Mouse (Mus musculus): ENCODE results near the gene Fgfr2. TPM values are rescaled to one million over a fixed set of nuclear protein-coding genes. Genes with fewer than 3 reads are reported as not detected.

Gene Fgfr2
- polyA plus RNA-seq, 1 experiment from 2014 or later: 11.2 TPM

DNA sequence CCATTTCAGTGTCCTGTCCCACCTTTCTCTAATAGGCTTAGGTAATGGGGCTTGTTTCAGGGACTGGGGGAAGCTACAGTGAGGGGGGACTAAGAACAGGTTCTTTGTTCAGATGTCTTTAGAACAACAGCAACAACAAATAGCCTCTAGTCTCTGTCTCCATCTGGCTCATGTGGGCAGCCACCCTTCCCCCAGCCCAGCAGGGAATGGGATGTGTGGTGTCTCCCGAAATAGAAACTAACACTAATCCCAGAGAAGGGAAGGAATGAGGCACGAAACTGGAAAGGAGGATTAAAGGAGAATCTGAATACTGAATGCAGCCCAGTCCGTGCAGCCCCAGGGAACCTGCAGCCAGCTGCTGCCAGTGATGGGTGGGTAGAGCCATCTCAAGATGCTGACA is 2235.2 kb downstream of the Fgfr2 start:
- H3K4me1 ChIP-seq (ENCODE audit: insufficient read depth): 0 out of 2 replicates have a peak, but pooled peaks cover 5% of the 10 kb centered on the region
- peaks cover 6% of the 10 kb centered on the region for H3K36me3 ChIP-seq (replicated peaks; ENCODE audit: insufficient read depth, low read length)
- H3K4me2 ChIP-seq (ENCODE audit: low read depth, low read length): no peak overlapping the region
- no peak for TF ChIP-seq CTCF (IDR thresholded peaks at IDR 0.05; ENCODE audit: low read depth)
- TF ChIP-seq EP300 (IDR thresholded peaks at IDR 0.05; ENCODE audit: low read depth): no peak
- WGBS (ENCODE audit: insufficient replicate concordance): 61% methylated on average over 3 of the region's 3 CpGs
- no peak overlapping the region for H3K27ac ChIP-seq (ENCODE audit: low read depth)
- H3K9me3 ChIP-seq (ENCODE audit: low read length): no peaks in the 10 kb centered on the region
- no peak for ATAC-seq
- no peaks in the 10 kb centered on the region for H3K27me3 ChIP-seq (ENCODE audit: insufficient read depth, low read length)
- no peak for DNase-seq
- H3K9ac ChIP-seq (replicated peaks): no peak overlapping the region
- no peak overlapping the region for H3K4me3 ChIP-seq (ENCODE audit: low read depth, low read length)

DNA sequence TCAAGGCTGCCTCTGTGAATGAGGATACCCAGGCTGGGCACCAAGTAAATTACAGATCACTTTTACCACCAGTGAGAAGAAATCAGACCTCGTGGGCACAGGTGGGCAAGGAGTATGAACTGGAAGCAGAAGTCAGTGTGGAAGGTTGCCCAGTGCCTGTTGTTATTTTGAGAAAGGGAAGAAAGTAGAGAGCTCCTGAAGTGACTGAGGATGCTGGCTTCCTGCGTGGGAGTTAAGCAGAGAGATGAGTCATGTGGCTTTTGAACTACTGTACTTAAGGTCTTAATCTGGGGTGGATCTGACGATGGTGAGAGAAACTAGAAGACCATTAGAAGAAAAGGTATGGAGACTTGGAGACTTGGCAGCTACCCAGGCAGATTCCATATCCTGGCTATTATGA is 2236.9 kb downstream of the Fgfr2 start:
- H3K27ac ChIP-seq (ENCODE audit: low read depth): no peak overlapping the region
- 53% methylated on average over 3 of the region's 3 CpGs for WGBS (ENCODE audit: insufficient replicate concordance)
- no peak overlapping the region for H3K4me3 ChIP-seq (ENCODE audit: low read depth, low read length)
- no peaks in the 10 kb centered on the region for H3K9me3 ChIP-seq (ENCODE audit: low read length)
- H3K36me3 ChIP-seq (replicated peaks; ENCODE audit: insufficient read depth, low read length): peaks cover 6% of the 10 kb centered on the region
- no peak for TF ChIP-seq CTCF (IDR thresholded peaks at IDR 0.05; ENCODE audit: low read depth)
- H3K4me1 ChIP-seq (ENCODE audit: insufficient read depth): no peaks in the 10 kb centered on the region
- no peak for DNase-seq
- no peaks in the 10 kb centered on the region for H3K27me3 ChIP-seq (ENCODE audit: insufficient read depth, low read length)
- no peak overlapping the region for H3K9ac ChIP-seq (replicated peaks)
- no peak overlapping the region for H3K4me2 ChIP-seq (ENCODE audit: low read depth, low read length)
- ATAC-seq: no peak

DNA sequence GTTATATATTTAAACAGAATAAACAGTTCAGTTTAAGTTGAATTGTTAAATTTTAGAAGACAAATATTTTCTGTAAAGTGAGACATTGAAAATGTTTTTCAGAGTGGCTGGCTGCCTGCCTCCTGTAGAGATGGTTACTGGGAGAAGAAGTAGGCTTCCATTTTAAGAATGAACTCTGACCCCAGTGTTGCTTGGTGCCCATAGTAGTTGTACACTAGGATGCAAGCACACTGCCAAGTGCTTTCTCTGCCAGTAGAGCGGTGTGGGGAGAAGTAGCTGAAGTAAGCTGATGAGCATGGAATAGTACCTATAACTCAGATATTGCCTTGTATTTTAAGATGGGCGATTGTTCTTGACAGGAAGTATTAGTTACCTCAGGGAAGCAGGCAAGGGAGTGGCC is 2239.0 kb downstream of the Fgfr2 start:
- Histone ChIP-seq H3K36me3 (replicated peaks; ENCODE audit: insufficient read depth, low read length) (peaks cover 6% of the 10 kb centered on the region), H3K4me3 (ENCODE audit: low read depth, low read length) (no peak overlapping the region), H3K27ac (ENCODE audit: low read depth) (no peak overlapping the region), H3K4me2 (ENCODE audit: low read depth, low read length) (no peak overlapping the region), H3K4me1 (ENCODE audit: insufficient read depth) (no peaks in the 10 kb centered on the region), H3K9ac (replicated peaks) (no peak overlapping the region), H3K27me3 (ENCODE audit: insufficient read depth, low read length) (no peaks in the 10 kb centered on the region), H3K9me3 (ENCODE audit: low read length) (no peaks in the 10 kb centered on the region)
- TF ChIP-seq EP300 (IDR thresholded peaks at IDR 0.05; ENCODE audit: low read depth) (no peak), CTCF (IDR thresholded peaks at IDR 0.05; ENCODE audit: low read depth) (no peak)
- WGBS (ENCODE audit: insufficient replicate concordance): 73% methylated on average over 2 of the region's 2 CpGs
- ATAC-seq (no peak), DNase-seq (no peak)

DNA sequence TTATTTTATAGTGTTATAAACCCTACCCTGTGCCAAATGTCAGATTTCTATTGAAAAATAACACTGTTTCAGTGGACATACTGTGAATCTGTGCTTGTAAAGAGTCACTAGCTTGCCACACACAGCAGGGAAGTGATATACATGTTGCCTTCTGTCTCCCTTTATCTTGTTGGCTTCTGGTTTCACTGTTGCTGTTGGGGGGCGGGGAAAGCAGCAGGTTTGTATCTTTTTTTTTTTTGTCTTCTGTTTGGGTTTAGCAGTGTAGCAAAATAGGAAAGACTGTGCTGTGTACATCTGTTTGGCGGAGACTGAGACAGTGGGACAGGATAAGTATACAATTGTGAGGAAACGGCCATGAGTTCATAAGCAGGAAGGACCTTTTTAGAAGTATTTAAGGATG is 2255.9 kb downstream of the Fgfr2 start:
- 47% methylated on average over 3 of the region's 3 CpGs for WGBS (ENCODE audit: insufficient replicate concordance)
- no peak for ATAC-seq
- H3K9me3 ChIP-seq (ENCODE audit: low read length): no peaks in the 10 kb centered on the region
- no peak for TF ChIP-seq EP300 (IDR thresholded peaks at IDR 0.05; ENCODE audit: low read depth)
- TF ChIP-seq CTCF (IDR thresholded peaks at IDR 0.05; ENCODE audit: low read depth): no peak
- DNase-seq: peak; percentile 20
- no peaks in the 10 kb centered on the region for H3K27me3 ChIP-seq (ENCODE audit: insufficient read depth, low read length)
- H3K4me1 ChIP-seq (ENCODE audit: insufficient read depth): peaks cover 8% of the 10 kb centered on the region
- no peaks in the 10 kb centered on the region for H3K36me3 ChIP-seq (replicated peaks; ENCODE audit: insufficient read depth, low read length)
- no peak overlapping the region for H3K9ac ChIP-seq (replicated peaks)
- H3K4me2 ChIP-seq (ENCODE audit: low read depth, low read length): peak overlapping the region; percentile 77
- 0 out of 2 replicates have a peak overlapping the region, but pooled peaks have one; percentile 11 for H3K27ac ChIP-seq (ENCODE audit: low read depth)
- peak overlapping the region; percentile 77 for H3K4me3 ChIP-seq (ENCODE audit: low read depth, low read length)

DNA sequence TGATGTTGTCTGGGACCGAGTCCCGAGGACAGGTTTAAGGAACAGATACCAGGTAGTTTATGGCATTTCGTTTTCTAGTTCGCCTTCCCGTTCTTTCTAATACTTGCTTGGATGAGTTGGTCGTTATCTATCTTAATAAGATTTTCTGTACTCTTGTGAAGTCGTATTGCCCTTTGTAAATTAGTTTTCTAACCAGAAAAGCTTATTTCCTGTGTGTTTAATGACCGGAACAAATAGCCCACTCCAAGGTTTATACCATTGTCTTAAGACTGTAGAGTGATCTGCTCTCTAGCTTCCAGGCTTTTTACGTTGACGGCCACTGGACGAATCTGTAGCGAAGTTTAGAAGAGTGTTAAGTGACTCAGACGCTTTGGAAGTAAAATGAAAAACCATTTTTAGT is 2256.5 kb downstream of the Fgfr2 start:
- Histone ChIP-seq H3K9me3 (ENCODE audit: low read length) (no peaks in the 10 kb centered on the region), H3K9ac (replicated peaks) (peak overlapping the region; percentile 83), H3K4me3 (ENCODE audit: low read depth, low read length) (peak overlapping the region; percentile 77), H3K4me1 (ENCODE audit: insufficient read depth) (peaks cover 8% of the 10 kb centered on the region), H3K36me3 (replicated peaks; ENCODE audit: insufficient read depth, low read length) (no peaks in the 10 kb centered on the region), H3K4me2 (ENCODE audit: low read depth, low read length) (peak overlapping the region; percentile 77), H3K27me3 (ENCODE audit: insufficient read depth, low read length) (no peaks in the 10 kb centered on the region), H3K27ac (ENCODE audit: low read depth) (peak overlapping the region; percentile 83)
- ATAC-seq: no peak
- 8% methylated on average over 13 of the region's 13 CpGs for WGBS (ENCODE audit: insufficient replicate concordance)
- DNase-seq: no peak
- no peak for TF ChIP-seq EP300 (IDR thresholded peaks at IDR 0.05; ENCODE audit: low read depth)
- no peak for TF ChIP-seq CTCF (IDR thresholded peaks at IDR 0.05; ENCODE audit: low read depth)

DNA sequence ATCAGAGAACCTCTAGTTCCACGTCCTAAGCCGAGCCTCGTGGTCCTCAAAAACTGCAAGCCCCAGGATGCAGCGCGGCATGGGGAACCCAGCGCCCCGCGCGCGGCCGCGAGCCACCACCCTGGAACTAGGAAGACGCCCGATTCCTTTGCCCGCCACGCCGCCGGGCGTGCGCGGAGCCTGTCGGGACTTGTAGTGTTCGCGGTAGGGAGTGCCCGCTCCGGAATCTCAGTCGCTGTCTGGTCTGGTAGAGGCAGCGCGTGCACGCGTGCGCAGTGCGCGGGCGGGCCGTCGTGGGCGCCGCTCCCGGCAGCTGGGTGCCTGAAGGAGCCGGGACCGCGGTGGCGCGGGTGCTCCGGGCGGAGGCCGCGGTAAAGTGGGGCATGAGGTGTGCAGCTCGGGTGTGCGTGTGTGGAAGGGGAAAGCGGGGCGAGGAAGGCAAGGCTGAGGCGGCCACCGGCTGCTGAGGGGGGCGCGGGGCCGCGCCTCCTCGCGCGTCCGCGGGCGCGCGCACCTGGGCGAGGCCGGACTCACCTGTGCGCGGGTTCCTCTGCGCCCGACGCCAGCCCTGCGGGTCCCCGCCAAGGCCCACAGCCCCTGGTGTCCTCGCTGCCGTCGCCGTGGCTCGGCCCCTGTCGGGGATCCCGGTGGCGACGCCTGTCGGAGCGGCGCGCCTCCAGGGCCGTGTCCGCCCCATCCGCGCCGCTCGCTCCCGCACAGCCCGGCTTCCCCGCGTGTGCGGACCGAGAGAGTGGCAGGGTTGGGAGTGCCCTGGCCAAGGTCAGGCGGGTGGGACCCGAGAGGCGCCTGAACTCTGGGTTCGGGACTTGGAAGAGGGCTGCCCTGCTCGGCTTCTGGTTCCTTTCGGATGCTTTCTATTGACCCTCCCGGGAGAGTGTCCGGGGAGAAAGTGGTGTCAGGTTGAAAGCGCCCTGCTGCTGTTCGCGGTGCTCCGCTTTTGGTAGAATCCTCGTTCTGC is 2257.2 kb downstream of the Fgfr2 start, which contains the start of gene Plekha1:
Gene Plekha1, plus strand, starts transcription at position 144 of the 979 bp plus-strand sequence.
- H3K4me1 ChIP-seq (ENCODE audit: insufficient read depth): peaks cover 4% of the 10 kb centered on the region; the same call in 1 of the 2 replicates
- H3K9me3 ChIP-seq (ENCODE audit: low read length): no peaks in the 10 kb centered on the region
- peak; percentile 94 for DNase-seq
- no peaks in the 10 kb centered on the region for H3K36me3 ChIP-seq (replicated peaks; ENCODE audit: insufficient read depth, low read length)
- no peaks in the 10 kb centered on the region for H3K27me3 ChIP-seq (ENCODE audit: insufficient read depth, low read length)
- TF ChIP-seq EP300 (IDR thresholded peaks at IDR 0.05; ENCODE audit: low read depth) (no peak; the same call in 1 of the 2 replicates), CTCF (IDR thresholded peaks at IDR 0.05; ENCODE audit: low read depth) (no peak)
- H3K4me2 ChIP-seq (ENCODE audit: low read depth, low read length): peak within 1 kb of the TSS; percentile 77
- peak; percentile 98 for ATAC-seq
- H3K9ac ChIP-seq (replicated peaks): peak within 1 kb of the TSS; percentile 83
- under 1% methylated on average over 74 of the region's 114 CpGs for WGBS (ENCODE audit: insufficient replicate concordance)
- peak within 1 kb of the TSS; percentile 77 for H3K4me3 ChIP-seq (ENCODE audit: low read depth, low read length)
- peak within 1 kb of the TSS; percentile 83 for H3K27ac ChIP-seq (ENCODE audit: low read depth)

Data from liver, postnatal 0 days (tissue).